Mouse (Mus musculus) ES-E14 (cell line): ENCODE measurements around the gene Fzr1. TPM values are rescaled to one million over a fixed set of nuclear protein-coding genes. Genes with fewer than 3 reads are reported as not detected.

Experiments
- DNase-seq: peaks from one replicate; pipeline ENCODE4 v3.0.0-alpha.2; 2013; ENCODE audit warnings: low read depth, low spot score
- H3K27ac ChIP-seq: 2 replicates; pipeline ENCODE4 v1.5.1; 2012; ENCODE audit warnings: low read depth, mild to moderate bottlenecking, low read length, moderate library complexity, mixed read lengths; ENCODE audit not compliant: poor library complexity, insufficient read depth, severe bottlenecking
- H3K36me3 ChIP-seq: 2 replicates; pipeline ENCODE4 v1.6.1; 2012; ENCODE audit warnings: mild to moderate bottlenecking, low read length, moderate library complexity, mixed read lengths; ENCODE audit not compliant: control insufficient read depth, poor library complexity, insufficient read depth, severe bottlenecking
- H3K4me1 ChIP-seq, 2 experiments: fragments of 150-350 bp in 1 of 2; sonication (generic) in 1 of 2; 2 replicates each; pipeline ENCODE4 v1.6.1; 2012; ENCODE audit warnings: low read length in 2 of 2, mild to moderate bottlenecking in 1 of 2, mixed read lengths in 1 of 2; ENCODE audit not compliant: control insufficient read depth in 2 of 2, insufficient read depth in 2 of 2, poor library complexity in 1 of 2
- H3K4me3 ChIP-seq, 2 experiments: fragments of 150-350 bp in 1 of 2; sonication (generic) in 1 of 2; 2 replicates each; pipeline ENCODE4 v1.5.1; 2012; ENCODE audit warnings: low read length in 2 of 2, low read depth in 1 of 2, mild to moderate bottlenecking in 1 of 2, mixed read lengths in 1 of 2; ENCODE audit not compliant: insufficient read depth in 1 of 2, poor library complexity in 1 of 2, severe bottlenecking in 1 of 2
- H3K9ac ChIP-seq: 2 replicates; pipeline ENCODE4 v1.6.1; 2012; ENCODE audit warnings: low read depth, mild to moderate bottlenecking, low read length, mixed read lengths; ENCODE audit not compliant: poor library complexity, insufficient read depth, severe bottlenecking
- H3K9me3 ChIP-seq: fragments of 150-350 bp; sonication (generic); 2 replicates; pipeline ENCODE4 v1.6.1; 2012; ENCODE audit warnings: low read depth, mild to moderate bottlenecking, low read length; ENCODE audit not compliant: control insufficient read depth, insufficient read depth
- CHD2 ChIP-seq: IDR thresholded peaks from 2 replicates; pipeline ENCODE4 v1.6.1; 2014; ENCODE audit warnings: mild to moderate bottlenecking, low read depth, low read length, inconsistent platforms
- HCFC1 ChIP-seq: IDR thresholded peaks from 2 replicates; pipeline ENCODE4 v1.6.1; 2012; ENCODE audit warnings: low read length, inconsistent platforms, borderline replicate concordance; ENCODE audit not compliant: insufficient read depth
- MAFK ChIP-seq: IDR thresholded peaks from 2 replicates; pipeline ENCODE4 v1.6.1; 2014; ENCODE audit warnings: mild to moderate bottlenecking, low read depth, low read length, inconsistent platforms; ENCODE audit not compliant: insufficient read depth
- ZC3H11A ChIP-seq: IDR thresholded peaks from 2 replicates; pipeline ENCODE4 v1.6.1; 2012; ENCODE audit warnings: low read depth, mild to moderate bottlenecking, inconsistent platforms, low read length, borderline replicate concordance
- ZNF384 ChIP-seq: IDR thresholded peaks from 2 replicates; pipeline ENCODE4 v1.6.1; 2012; ENCODE audit warnings: low read depth, low read length, inconsistent platforms
- in situ Hi-C, 2 experiments: fragments of 600-800 bp; cut with MboI; formaldehyde crosslinking; loops; one replicate each; pipeline ENCODE4 v1.15.1; 2025; ENCODE audit warnings: low sequenced_read_pairs in 2 of 2, inconsistent platforms in 1 of 2; ENCODE audit not compliant: unreplicated experiment in 2 of 2
- total RNA-seq: library from RNA; depleted of rRNA; stranded (reverse); fragments of 300-350 nt; gene quantifications from 2 replicates; pipeline ENCODE4 v1.2.3, GENCODE M21; 2012

Fzr1 gene
- total RNA-seq, 1 experiment, result 63.0 TPM

DNA sequence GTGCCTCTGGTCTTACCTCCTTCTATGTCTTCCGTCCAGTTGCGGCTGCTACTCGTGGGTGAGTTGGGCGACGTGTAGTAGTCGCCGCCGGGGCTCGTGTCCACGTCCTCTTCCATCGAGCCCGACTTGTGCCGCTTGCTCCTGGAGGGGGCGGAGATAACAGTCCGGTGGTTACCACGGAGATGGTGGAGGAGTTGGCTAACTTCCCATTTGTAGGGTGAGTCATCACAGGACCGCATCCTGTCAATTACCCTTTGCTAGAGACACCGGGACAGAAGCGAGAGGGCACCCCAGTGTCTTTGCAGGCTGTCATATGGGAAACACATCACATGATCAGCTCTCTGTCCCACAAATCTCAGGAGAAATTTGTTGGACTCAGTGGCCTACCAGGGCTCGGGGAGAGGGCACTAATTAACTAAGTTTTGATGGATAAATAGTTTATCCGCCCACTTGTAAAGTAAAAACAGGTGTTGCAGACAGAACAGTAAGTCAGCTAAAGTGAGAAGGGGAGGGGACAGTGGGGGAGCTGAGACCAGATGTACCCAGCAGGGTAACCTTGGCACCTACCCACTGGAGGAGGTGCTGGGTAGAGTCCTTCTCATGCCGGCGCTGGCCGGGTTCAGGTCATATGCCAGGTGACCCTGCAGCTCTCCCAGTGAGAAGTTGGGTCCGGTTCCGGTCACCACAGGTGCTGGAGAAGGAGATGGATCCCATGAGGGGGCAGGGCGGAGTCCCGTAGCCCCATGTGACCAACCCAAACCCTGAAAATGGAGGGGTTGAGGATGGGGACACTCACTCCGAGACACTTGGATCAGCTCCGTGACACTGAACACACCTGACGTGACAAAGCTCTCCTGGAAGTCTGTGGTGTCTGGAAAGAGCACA, 29.5 kb upstream of the Fzr1 start:
- TF ChIP-seq MAFK (no peak), HCFC1 (no peak), ZC3H11A (no peak), ZNF384 (no peak), CHD2 (no peak)
- Histone ChIP-seq H3K4me3 (peak overlapping the region in 1 of 2 experiments; percentile 57; a peak in 2 of 4 replicates), H3K9ac (0 out of 2 replicates have a peak overlapping the region, but pooled peaks have one; percentile 17), H3K9me3 (no peaks in the 10 kb centered on the region), H3K4me1 (peaks cover 3 to 74% of the 10 kb centered on the region in 2 experiments; a peak in 3 of 4 replicates), H3K36me3 (peaks cover 12% of the 10 kb centered on the region; the same call in 1 of the 2 replicates), H3K27ac (no peak overlapping the region)
- DNase-seq, result no peak
- in situ Hi-C loops, result no loop called here

GRCm38 (mm10) chr10:81406504-81407440, 28.5 kb upstream of the Fzr1 start:
- Histone ChIP-seq H3K27ac (no peak overlapping the region), H3K9ac (no peak overlapping the region), H3K9me3 (no peaks in the 10 kb centered on the region), H3K36me3 (peaks cover 10% of the 10 kb centered on the region; the same call in 1 of the 2 replicates), H3K4me1 (peaks cover 3 to 69% of the 10 kb centered on the region in 2 experiments; a peak in 3 of 4 replicates), H3K4me3 (peak overlapping the region in 1 of 2 experiments; percentile 57; a peak in 2 of 4 replicates)
- no peak for TF ChIP-seq CHD2
- no peak for TF ChIP-seq ZNF384
- no peak for TF ChIP-seq HCFC1
- TF ChIP-seq MAFK, result no peak
- no peak for TF ChIP-seq ZC3H11A
- in situ Hi-C loops, result no loop called here
- DNase-seq, result no peak

DNA sequence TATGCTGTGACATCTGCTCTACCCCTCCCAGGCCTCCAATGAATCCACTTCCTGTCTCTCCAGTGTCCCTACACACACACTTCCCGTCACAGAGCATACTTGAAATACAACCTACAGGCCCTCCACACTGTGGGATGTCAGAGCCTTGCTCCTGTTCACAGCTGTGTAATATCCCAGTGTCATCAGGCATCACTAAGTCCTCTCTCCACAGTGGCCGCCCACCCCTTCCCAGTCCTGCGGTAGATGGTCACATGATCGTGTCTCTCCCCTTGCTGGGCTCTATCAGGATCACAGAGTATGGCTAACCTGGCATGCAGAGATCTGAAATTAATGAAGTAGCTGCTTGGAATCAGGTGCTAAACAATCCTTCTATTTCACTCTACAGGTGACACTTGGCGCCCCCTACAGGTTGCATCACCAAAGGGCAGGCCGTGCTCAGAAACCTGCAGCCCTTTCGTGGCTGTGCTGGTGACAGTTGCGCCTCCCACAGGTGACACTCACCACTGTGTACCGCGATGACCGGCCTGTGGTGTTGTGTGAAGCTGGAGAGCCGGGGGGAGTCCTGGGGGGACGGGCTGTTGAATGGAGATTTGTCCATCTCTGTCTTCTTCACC, 27.4 kb upstream of the Fzr1 start:
- DNase-seq, result no peak
- no peaks in the 10 kb centered on the region for H3K9me3 ChIP-seq
- no peak overlapping the region for H3K27ac ChIP-seq
- no peak overlapping the region for H3K9ac ChIP-seq
- H3K4me3 ChIP-seq, result no peak overlapping the region
- H3K36me3 ChIP-seq, result peaks cover 7% of the 10 kb centered on the region; the same call in 1 of the 2 replicates
- peaks cover 7 to 64% of the 10 kb centered on the region in 2 experiments; a peak in 3 of 4 replicates for H3K4me1 ChIP-seq
- no peak for TF ChIP-seq ZNF384
- no peak for TF ChIP-seq MAFK
- no peak for TF ChIP-seq HCFC1
- no peak for TF ChIP-seq ZC3H11A
- TF ChIP-seq CHD2, result no peak
- in situ Hi-C loops, result no loop called here

GRCm38 (mm10) chr10:81404720-81405119, 26.4 kb upstream of the Fzr1 start:
- Histone ChIP-seq H3K9me3 (no peaks in the 10 kb centered on the region), H3K36me3 (peaks cover 7% of the 10 kb centered on the region; the same call in 1 of the 2 replicates), H3K27ac (no peak overlapping the region), H3K4me1 (peaks cover 8 to 62% of the 10 kb centered on the region in 2 experiments; a peak in 3 of 4 replicates), H3K9ac (peak overlapping the region; percentile 5; the same call in 1 of the 2 replicates), H3K4me3 (peak overlapping the region in 1 of 2 experiments; percentile 19; a peak in 2 of 4 replicates)
- TF ChIP-seq HCFC1 (no peak), ZNF384 (no peak), ZC3H11A (no peak), MAFK (no peak), CHD2 (no peak)
- no peak for DNase-seq
- in situ Hi-C loops, result no loop called here
